Mouse (Mus musculus) bone marrow, adult 2 months (tissue): ENCODE measurements around the gene Olfr1342. TPM values are rescaled to one million over a fixed set of nuclear protein-coding genes. Genes with fewer than 3 reads are reported as not detected.

Source experiments
- H3K27ac ChIP-seq: fragments of 200-500 bp; 2 replicates; pipeline ENCODE4 v1.5.1; 2012; ENCODE audit warnings: low read depth, mild to moderate bottlenecking, control low read depth, inconsistent platforms, low read length; ENCODE audit not compliant: control insufficient read depth, poor library complexity, insufficient read depth
- H3K4me1 ChIP-seq: fragments of 200-500 bp; 2 replicates; pipeline ENCODE4 v1.6.1; 2011; ENCODE audit warnings: low read length; ENCODE audit not compliant: control insufficient read depth, insufficient read depth
- H3K4me3 ChIP-seq: fragments of 200-500 bp; replicated peaks from 2 replicates; pipeline ENCODE3; 2011; ENCODE audit warnings: mild to moderate bottlenecking, low read depth, low read length, control low read depth; ENCODE audit not compliant: control insufficient read depth
- CTCF ChIP-seq: fragments of 200-500 bp; IDR thresholded peaks from 2 replicates; pipeline ENCODE4 v1.5.1; 2011; ENCODE audit warnings: low read length, control low read depth; ENCODE audit not compliant: control insufficient read depth, insufficient read depth
- POLR2A ChIP-seq: fragments of 200-500 bp; IDR thresholded peaks from 2 replicates; pipeline ENCODE4 v1.6.1; 2011; ENCODE audit warnings: low read depth, mild to moderate bottlenecking, control low read depth, low read length, borderline replicate concordance; ENCODE audit not compliant: control insufficient read depth
- WGBS: fragments of 180-500 bp; shearing (Covaris S2); methylation state at CpG from one replicate; pipeline ENCODE4 v1.1.7; 2018; 5-methylcytosine and 5-hydroxymethylcytosine counted together
- polyA plus RNA-seq: library from polyadenylated mRNA; stranded (reverse); fragments of >200 nt; gene quantifications from 2 replicates; pipeline ENCODE4 v1.2.4, GENCODE M21; 2011; ENCODE audit warnings: low replicate concordance; ENCODE audit not compliant: missing spikeins, insufficient read depth, insufficient read length

Gene Olfr1342
- polyA plus RNA-seq, 1 experiment = not detected

DNA sequence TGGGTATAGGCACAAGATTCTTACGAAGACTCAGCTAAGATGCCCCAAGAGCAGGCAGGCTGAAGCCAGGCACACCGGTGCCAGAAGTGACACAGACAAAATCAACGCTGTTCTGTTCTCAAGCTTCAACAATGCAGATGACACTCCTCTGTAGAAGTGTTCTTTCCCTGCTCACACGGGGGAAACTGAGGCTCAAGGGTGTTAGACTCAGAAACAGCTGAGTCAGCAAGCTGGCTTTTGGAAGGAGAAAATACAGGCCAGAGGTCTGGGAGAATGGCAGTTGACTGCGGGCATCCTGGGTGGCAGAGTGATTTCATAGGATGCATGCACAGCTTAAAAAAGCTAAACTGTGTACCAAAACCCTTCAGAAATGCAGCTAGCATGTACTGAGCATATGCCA lies 15.5 kb upstream of the Olfr1342 start:
- TF ChIP-seq CTCF (no peak), POLR2A (no peak)
- Histone ChIP-seq H3K4me1 (no peaks in the 10 kb centered on the region), H3K4me3 (no peak overlapping the region), H3K27ac (no peak overlapping the region)
- WGBS = 73% methylated on average over 5 of the region's 5 CpGs

DNA sequence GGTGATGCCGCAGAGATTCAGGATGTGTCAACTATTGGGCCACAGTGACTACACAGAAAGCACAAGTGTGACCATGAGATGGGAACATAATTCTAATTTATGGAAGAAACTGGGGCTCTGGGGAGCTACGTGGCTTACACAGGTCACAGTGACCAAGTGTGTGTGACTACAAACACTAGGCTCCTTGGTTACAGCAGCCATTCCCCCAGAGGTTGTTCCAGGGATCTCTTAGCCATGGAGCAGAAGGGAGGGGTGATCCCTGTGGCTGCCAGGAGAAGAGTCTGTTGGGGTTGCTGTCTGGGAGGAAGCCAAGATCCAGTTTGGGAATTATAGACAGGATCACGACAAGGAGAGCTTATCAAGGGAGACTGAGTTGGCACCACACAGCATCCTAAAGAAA lies 10.7 kb upstream of the Olfr1342 start, which contains the start of gene Olfr1341:
Olfr1341 (plus strand) TSS at position 301 of the 400 bp plus-strand sequence.
- TF ChIP-seq CTCF (no peak), POLR2A (no peak)
- H3K4me1 ChIP-seq = no peaks in the 10 kb centered on the region
- no peak within 1 kb of the TSS for H3K4me3 ChIP-seq
- no peak within 1 kb of the TSS for H3K27ac ChIP-seq
- 78% methylated on average over 3 of the region's 3 CpGs for WGBS

DNA sequence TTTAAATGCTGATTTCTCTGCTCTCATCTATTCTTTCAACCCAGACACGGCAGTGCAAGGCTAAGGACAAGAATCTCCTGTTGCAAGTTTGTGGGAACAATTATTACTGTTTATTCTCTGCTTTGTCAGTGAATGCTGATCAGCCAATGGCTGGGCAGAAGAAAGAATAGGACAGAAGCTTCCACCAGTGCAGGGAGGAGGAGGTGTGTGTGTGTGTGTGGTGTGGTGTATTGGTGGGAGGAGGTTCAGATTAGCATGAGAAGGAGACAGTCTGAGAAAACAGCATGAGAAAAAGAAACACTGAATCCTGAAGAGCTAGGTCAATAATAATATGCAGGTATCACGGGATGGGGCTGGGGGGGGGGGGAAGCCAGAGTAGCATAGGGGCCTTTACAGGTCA lies 1.3 kb upstream of the Olfr1342 start:
- H3K27ac ChIP-seq = no peak overlapping the region
- 72% methylated on average over 2 of the region's 2 CpGs for WGBS

DNA sequence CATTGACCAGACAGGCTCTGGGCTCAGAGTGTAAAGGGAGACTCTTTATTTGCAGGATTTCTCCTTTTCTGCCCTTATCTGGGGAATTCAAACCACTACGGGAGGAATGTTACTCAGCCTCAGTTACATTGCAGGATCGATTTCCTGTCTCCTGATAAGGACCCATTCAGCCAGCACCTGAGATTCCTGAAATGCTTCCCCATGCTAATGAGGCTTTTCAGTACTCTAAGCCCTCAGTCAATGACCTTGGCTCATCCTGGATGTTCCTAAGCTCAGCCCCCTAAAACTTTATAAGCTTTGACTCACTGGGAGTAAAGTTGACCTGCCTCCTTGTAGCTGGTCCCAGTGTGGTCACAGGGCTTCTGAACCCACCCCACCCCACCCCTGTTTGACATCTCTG lies 5.5 kb downstream of the Olfr1342 start:
- TF ChIP-seq POLR2A = no peak
- TF ChIP-seq CTCF = no peak
- WGBS = 53% methylated on average over 2 of the region's 2 CpGs
- H3K4me3 ChIP-seq = no peak overlapping the region
- H3K4me1 ChIP-seq = no peaks in the 10 kb centered on the region
- no peak overlapping the region for H3K27ac ChIP-seq

More for the DNA sequence above, 1.3 kb upstream of the Olfr1342 start:
- no peak for TF ChIP-seq CTCF
- Histone ChIP-seq H3K4me1 (no peaks in the 10 kb centered on the region; the same call in 1 of the 2 replicates), H3K4me3 (no peak overlapping the region)

DNA sequence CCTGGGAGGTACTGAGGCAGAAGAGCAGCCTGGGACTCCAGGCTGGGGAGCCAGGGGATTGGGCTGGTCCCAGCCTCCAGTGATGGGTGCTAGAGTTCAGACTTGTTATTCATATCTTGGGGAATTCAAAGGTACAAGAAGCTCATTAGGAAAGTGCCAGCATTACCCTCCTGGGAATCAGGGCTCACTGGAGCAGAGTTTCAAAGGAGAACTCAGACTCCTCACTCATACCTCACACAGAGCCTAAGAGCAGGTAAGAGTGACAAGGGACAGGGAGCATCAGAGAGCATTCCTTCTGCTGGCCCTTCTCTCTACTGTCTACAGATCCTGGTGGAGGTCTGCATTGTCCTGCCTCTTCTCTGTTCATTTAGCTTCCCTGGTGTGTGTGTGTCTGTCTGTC lies 33.9 kb downstream of the Olfr1342 start, which contains the start of gene Olfr62:
Olfr62 (plus strand) TSS at position 301 of the 400 bp plus-strand sequence.
- Histone ChIP-seq H3K4me1 (no peaks in the 10 kb centered on the region; the same call in 1 of the 2 replicates), H3K27ac (no peak within 1 kb of the TSS), H3K4me3 (no peak within 1 kb of the TSS)
- no peak for TF ChIP-seq POLR2A
- TF ChIP-seq CTCF = no peak

DNA sequence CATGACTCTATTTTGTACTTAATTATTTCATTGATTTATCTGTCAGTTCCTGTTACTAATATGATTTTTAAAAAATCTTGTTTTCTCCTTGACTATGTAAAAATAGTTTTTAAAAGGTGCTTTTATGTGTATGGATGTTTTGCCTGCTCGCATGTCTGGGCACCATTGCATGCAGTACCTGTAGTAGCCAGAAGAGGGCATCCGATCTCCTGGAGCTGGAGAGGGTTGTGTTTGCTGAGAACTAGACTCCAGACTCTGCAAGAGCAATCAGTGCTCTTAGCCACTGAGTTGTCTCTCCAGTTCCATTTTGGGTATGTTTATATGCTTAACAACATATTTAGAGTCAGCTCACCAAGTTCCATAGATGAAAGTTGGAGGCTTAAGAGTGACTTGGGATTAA lies 47.3 kb downstream of the Olfr1342 start:
- no peaks in the 10 kb centered on the region; the same call in 1 of the 2 replicates for H3K4me1 ChIP-seq
- TF ChIP-seq CTCF (peak; percentile 71), POLR2A (no peak)
- H3K27ac ChIP-seq = no peak overlapping the region
- H3K4me3 ChIP-seq = no peak overlapping the region
- WGBS = 1% methylated on average over 2 of the region's 2 CpGs

DNA sequence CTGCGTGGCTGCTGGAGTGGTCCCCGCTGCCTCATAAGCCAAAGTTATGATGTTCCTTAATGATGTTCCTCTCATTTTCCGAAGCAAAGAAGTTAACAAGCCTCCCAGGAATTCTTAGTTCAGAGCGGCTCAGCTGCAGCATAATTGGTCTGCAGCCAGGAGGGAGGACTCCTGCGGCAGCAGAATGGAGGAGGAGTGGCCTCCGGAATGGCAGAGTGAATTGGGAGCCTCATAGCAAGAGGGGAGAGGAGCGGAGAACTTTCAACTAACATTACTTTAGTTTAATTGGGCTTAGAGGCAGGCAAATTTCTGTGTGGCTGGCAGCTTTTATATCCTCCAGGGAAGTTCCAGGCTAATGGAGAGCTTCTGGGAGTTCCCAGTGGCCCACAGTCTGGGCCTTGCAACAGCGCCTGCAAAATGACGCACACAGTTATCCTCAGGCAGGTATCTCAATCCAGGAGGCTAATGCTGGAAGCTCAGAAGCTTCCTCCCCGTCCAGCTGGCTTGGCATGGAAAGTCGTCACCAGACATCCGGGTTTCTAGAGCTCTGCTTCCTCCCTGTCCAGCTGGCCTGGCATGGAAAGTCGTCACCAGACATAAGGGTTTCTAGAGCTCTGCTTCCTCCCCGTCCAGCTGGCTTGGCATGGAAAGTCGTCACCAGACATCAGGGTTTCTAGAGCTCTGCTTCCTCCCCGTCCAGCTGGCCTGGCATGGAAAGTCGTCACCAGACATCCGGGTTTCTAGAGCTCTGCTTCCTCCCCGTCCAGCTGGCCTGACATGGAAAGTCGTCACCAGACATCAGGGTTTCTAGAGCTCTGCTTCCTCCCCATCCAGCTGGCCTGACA lies 50.0 kb downstream of the Olfr1342 start:
- no peak for TF ChIP-seq CTCF
- TF ChIP-seq POLR2A = no peak
- Histone ChIP-seq H3K4me3 (no peak overlapping the region), H3K27ac (no peak overlapping the region), H3K4me1 (no peaks in the 10 kb centered on the region)
- 40% methylated on average over 20 of the region's 20 CpGs for WGBS

Other genes starting within 250 kb of the Olfr1342 start
- 10.3 and 13.1 TPM in 2 replicates for gene Mpl, start 235.2 kb downstream of the Olfr1342 start, polyA plus RNA-seq
- gene Tie1, start 202.7 kb downstream of the Olfr1342 start, polyA plus RNA-seq = 2.7 and 4.5 TPM in 2 replicates
- 1.0 and 2.1 TPM in 2 replicates for gene 2610528J11Rik, start 165.8 kb downstream of the Olfr1342 start, polyA plus RNA-seq
- not detected in 2 replicates for gene Tmem125, start 148.7 kb downstream of the Olfr1342 start, polyA plus RNA-seq
- not detected in 2 replicates for gene Cfap57, start 72.0 kb downstream of the Olfr1342 start, polyA plus RNA-seq
- 29.3 and 57.7 TPM in 2 replicates for gene Ebna1bp2, start 72.0 kb downstream of the Olfr1342 start, polyA plus RNA-seq
- gene Olfr62, start 33.8 kb downstream of the Olfr1342 start, polyA plus RNA-seq = not detected in 2 replicates
- gene Olfr1341, start 10.8 kb upstream of the Olfr1342 start, polyA plus RNA-seq = not detected in 2 replicates
- not detected in 2 replicates for gene Olfr1340, start 27.4 kb upstream of the Olfr1342 start, polyA plus RNA-seq
- gene Olfr1339, start 39.4 kb upstream of the Olfr1342 start, polyA plus RNA-seq = not detected in 2 replicates
- gene Olfr1338, start 66.0 kb upstream of the Olfr1342 start, polyA plus RNA-seq = 0.50 TPM in 1 of 2 replicates, not detected in the other
- gene Olfr1337, start 89.8 kb upstream of the Olfr1342 start, polyA plus RNA-seq = not detected in 2 replicates
- not detected in 2 replicates for gene Olfr1335, start 117.2 kb upstream of the Olfr1342 start, polyA plus RNA-seq
- gene Olfr1333, start 143.5 kb upstream of the Olfr1342 start, polyA plus RNA-seq = not detected in 2 replicates
- gene Olfr1331, start 171.9 kb upstream of the Olfr1342 start, polyA plus RNA-seq = not detected in 2 replicates
- gene Olfr1330, start 195.8 kb upstream of the Olfr1342 start, polyA plus RNA-seq = 0.41 and 1.6 TPM in 2 replicates
- not detected in 2 replicates for gene Olfr1329, start 224.7 kb upstream of the Olfr1342 start, polyA plus RNA-seq
- gene Olfr1328, start 245.9 kb upstream of the Olfr1342 start, polyA plus RNA-seq = not detected in 2 replicates